Mouse (Mus musculus) midbrain, postnatal 0 days (tissue): ENCODE measurements around the gene Apon. TPM values are rescaled to one million over a fixed set of nuclear protein-coding genes. Genes with fewer than 3 reads are reported as not detected.
"Not testable (repeated sequence)": the region's sequence is repeated elsewhere in the genome, so short reads cannot be mapped to it uniquely, and the experiment has no call there.

ENCODE experiments used
- ATAC-seq: fragments of 200-750 bp; cut with Nextera tagmentation; 2 replicates; pipeline ENCODE4 v1.8.0; 2017; ENCODE audit warnings: moderate number of reproducible peaks, mild to moderate bottlenecking, moderate TSS enrichment, moderate library complexity; ENCODE audit not compliant: low FRiP score
- DNase-seq: peaks from one replicate; pipeline ENCODE4 v3.0.0-alpha.2; 2015; ENCODE audit warnings: low spot score
- H3K27ac ChIP-seq: fragments of 300-500 bp; sonication (generic); 2 replicates; pipeline ENCODE4 v1.5.1; 2014; ENCODE audit warnings: low read depth, mild to moderate bottlenecking, low read length, mixed read lengths
- H3K27me3 ChIP-seq: fragments of 300-500 bp; sonication (generic); 2 replicates; pipeline ENCODE4 v1.6.1; 2014; ENCODE audit warnings: low read length, control low read depth, mixed read lengths; ENCODE audit not compliant: insufficient read depth
- H3K36me3 ChIP-seq: fragments of 300-500 bp; sonication (generic); 2 replicates; pipeline ENCODE4 v1.6.1; 2014; ENCODE audit warnings: low read length, control low read depth, mixed read lengths; ENCODE audit not compliant: insufficient read depth
- H3K4me1 ChIP-seq: fragments of 300-500 bp; sonication (generic); 2 replicates; pipeline ENCODE4 v1.6.1; 2014; ENCODE audit warnings: mild to moderate bottlenecking, control low read depth, antibody characterized with exemption, low read length, mixed read lengths; ENCODE audit not compliant: insufficient read depth
- H3K4me2 ChIP-seq: fragments of 300-500 bp; sonication (generic); 2 replicates; pipeline ENCODE4 v1.6.1; 2014; ENCODE audit warnings: low read depth, mild to moderate bottlenecking, low read length, mixed read lengths; ENCODE audit not compliant: poor library complexity, severe bottlenecking
- H3K4me3 ChIP-seq: fragments of 300-500 bp; sonication (generic); 2 replicates; pipeline ENCODE4 v1.5.1; 2014; ENCODE audit warnings: low read depth, mild to moderate bottlenecking, low read length, moderate library complexity
- H3K9ac ChIP-seq: fragments of 300-500 bp; sonication (generic); replicated peaks from 2 replicates; pipeline ENCODE4 v1.6.1; 2014; ENCODE audit warnings: mild to moderate bottlenecking, low read length, moderate library complexity, mixed read lengths; ENCODE audit not compliant: poor library complexity, severe bottlenecking
- H3K9me3 ChIP-seq: fragments of 300-500 bp; sonication (generic); 2 replicates; pipeline ENCODE4 v1.6.1; 2016; ENCODE audit warnings: low read length, control low read depth
- CTCF ChIP-seq: IDR thresholded peaks from 2 replicates; pipeline ENCODE4 v1.5.1; 2016; ENCODE audit warnings: antibody characterized with exemption, mild to moderate bottlenecking
- WGBS: fragments of 180-500 bp; shearing (Covaris S2); extraction: QIAGEN DNeasy Blood & Tissue Kit; methylation state at CpG from one replicate; pipeline ENCODE4 v1.1.7; 2014; 5-methylcytosine and 5-hydroxymethylcytosine counted together
- polyA plus RNA-seq: library from polyadenylated mRNA; unstranded; fragments of >200 nt; fragmentation: Nextera tagmentation; extraction: Ambion mirVana; gene quantifications from 2 replicates; pipeline ENCODE4 v1.2.1, GENCODE M21; 2015
- total RNA-seq: library from RNA; depleted of rRNA; stranded (reverse); fragments of >200 nt; gene quantifications from 2 replicates; pipeline ENCODE4 v1.2.3, GENCODE M21; 2014

Gene Apon
- total and polyA plus RNA-seq, 2 experiments from 2014 or later, result not detected

DNA sequence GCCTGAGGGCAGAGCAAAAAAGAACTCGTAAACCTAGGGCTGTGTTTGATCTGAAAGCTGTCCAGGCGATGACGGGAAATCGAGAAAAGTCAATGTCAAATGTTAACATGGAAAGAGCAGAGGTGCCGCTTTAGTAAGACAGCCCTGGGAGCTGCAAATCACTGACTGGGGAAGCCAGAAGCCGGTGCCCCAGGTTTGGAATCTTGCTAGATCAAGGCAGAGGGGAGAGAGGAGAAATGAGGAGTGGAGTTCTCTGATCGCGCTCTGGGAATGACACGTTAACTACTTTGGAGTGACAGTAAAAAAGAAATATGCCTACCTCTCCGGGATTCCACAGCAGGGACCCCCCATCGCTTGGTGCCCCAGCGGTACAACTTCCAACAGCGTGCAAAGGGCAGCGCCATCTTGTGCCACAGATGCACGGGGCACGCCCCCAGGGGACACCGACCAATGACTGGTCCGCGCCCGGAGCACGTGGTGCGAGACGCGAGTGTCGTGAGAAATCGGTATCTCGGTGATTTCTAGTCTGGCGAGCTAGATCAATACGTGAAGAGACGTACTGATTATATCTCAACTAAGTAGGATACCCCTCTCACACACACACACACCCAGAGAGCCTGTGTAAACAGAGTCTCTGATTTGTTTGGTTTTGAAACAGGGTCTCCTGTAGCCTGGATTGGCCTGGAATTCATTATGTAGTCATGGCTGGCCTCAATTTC lies 42.3 kb upstream of the Apon start, which contains the start of gene Spryd4:
Spryd4 (minus strand) TSS at position 418 of the 719 bp plus-strand sequence.
- under 1% methylated on average over 30 of the region's 30 CpGs for WGBS

DNA sequence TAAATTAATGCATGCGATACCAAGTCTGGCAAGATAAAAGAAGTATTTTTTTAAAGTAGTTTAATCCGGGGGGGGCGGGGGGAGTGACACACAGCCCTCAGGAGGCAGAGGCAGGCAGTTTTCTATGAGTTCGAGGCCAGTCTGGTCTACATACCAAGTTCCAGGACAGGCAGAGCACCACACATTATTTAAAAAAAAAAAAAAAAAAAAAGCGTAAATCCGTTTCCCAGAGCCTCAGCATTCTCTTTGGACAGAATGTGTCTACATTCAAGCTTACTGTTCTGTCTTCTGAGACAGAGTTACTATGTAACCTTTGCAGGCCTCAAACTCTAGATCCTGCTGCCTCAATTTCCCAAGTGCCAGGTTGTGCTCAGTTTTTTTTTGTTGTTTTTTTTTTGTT lies 41.7 kb upstream of the Apon start:
- H3K4me2 ChIP-seq, result peak overlapping the region; percentile 70
- no peaks in the 10 kb centered on the region for H3K9me3 ChIP-seq
- ATAC-seq (no peak), DNase-seq (no peak)
- H3K4me3 ChIP-seq, result peak overlapping the region; percentile 65
- WGBS, result 46% methylated on average over 6 of the region's 6 CpGs
- peaks cover 7% of the 10 kb centered on the region; the same call in 1 of the 2 replicates for H3K4me1 ChIP-seq
- no peaks in the 10 kb centered on the region for H3K27me3 ChIP-seq
- no peak for TF ChIP-seq CTCF
- H3K27ac ChIP-seq, result peak overlapping the region; percentile 68
- peak overlapping the region; percentile 48; the same call in 1 of the 2 replicates for H3K9ac ChIP-seq
- H3K36me3 ChIP-seq, result peaks cover 4% of the 10 kb centered on the region; the same call in 1 of the 2 replicates

More for the DNA sequence above, 42.3 kb upstream of the Apon start, which contains the start of gene Spryd4:
- H3K4me1 ChIP-seq, result peaks cover 7% of the 10 kb centered on the region; the same call in 1 of the 2 replicates
- DNase-seq, result peak; percentile 95
- H3K36me3 ChIP-seq, result peaks cover 6% of the 10 kb centered on the region; the same call in 1 of the 2 replicates
- H3K9me3 ChIP-seq, result no peaks in the 10 kb centered on the region
- H3K9ac ChIP-seq, result peak within 1 kb of the TSS; percentile 68
- H3K27me3 ChIP-seq, result no peaks in the 10 kb centered on the region
- H3K4me3 ChIP-seq, result peak within 1 kb of the TSS; percentile 65
- ATAC-seq, result peak; percentile 95
- H3K27ac ChIP-seq, result peak within 1 kb of the TSS; percentile 68
- peak; percentile 64 for TF ChIP-seq CTCF
- H3K4me2 ChIP-seq, result peak within 1 kb of the TSS; percentile 70

DNA sequence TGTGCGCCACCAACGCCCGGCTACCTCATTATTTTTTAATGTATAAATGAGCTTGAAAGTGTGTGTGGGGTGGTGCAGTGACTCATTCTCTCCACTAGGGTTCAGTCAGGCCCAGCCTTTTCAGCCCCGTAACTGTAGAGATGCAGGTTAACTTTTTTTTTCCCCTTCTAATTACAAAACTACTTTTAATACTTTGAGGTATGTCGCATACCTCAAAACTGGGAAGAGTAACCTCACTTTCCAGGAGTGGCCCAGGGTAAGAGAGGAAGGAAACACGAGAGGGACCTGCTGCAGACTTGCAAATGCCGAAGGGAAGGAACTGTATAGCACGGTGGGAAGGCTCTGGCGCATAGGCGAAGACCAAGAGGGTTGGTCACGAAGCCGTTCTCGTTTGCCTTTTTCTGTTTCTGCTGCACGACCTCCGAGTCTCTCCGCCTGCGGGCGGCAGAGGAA lies 41.0 kb upstream of the Apon start:
- ATAC-seq (no peak), DNase-seq (peak; percentile 62)
- WGBS, result 1% methylated on average over 18 of the region's 18 CpGs
- Histone ChIP-seq H3K27ac (no peak overlapping the region), H3K36me3 (no peaks in the 10 kb centered on the region), H3K4me1 (peaks cover 7% of the 10 kb centered on the region; the same call in 1 of the 2 replicates), H3K4me3 (peak overlapping the region; percentile 19), H3K27me3 (no peaks in the 10 kb centered on the region), H3K9ac (no peak overlapping the region), H3K4me2 (peak overlapping the region; percentile 49), H3K9me3 (no peaks in the 10 kb centered on the region)
- TF ChIP-seq CTCF, result peak; percentile 77

DNA sequence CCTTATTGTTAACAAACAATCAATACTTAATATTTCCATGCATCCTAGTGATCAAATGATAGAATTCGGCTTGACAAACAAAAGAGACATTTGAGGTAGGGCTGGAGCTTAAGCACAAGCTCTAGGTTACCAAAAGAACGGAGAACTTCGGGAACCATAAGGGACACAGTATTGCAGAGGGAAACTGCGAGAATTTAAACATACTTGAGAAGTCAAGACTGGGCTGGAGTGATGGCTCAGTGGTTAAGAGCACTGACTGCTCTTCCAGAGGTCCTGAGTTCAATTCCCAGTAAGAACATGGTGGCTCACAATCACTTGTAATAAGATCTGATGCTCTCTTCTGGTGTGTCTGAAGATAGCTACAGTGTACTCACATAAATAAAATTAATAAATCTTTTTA lies 39.8 kb upstream of the Apon start:
- not testable (repeated sequence) for H3K27ac ChIP-seq, H3K4me1 ChIP-seq, ATAC-seq, H3K27me3 ChIP-seq, H3K9ac ChIP-seq, H3K9me3 ChIP-seq, DNase-seq, H3K36me3 ChIP-seq, H3K4me2 ChIP-seq, H3K4me3 ChIP-seq
- 94% methylated on average over 4 of the region's 4 CpGs for WGBS

DNA sequence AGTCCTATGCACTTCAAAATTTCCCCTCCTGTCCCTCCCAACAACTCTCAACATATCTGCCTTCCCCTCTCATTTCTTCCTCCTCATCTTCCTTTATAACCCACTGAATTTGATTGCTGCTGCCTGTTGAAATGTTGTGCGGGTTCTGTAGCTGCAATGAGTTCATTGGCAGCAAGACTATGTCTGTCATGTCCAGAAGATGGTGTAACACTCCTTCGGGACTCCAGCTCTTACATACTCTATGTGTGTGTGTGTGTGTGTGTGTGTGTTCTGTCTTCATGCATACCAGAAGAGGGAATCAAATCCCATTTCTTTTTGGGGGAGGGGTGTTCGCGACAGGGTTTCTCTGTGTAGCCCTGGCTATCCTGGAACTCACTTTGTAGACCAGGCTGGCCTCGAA lies 38.9 kb upstream of the Apon start:
- 84% methylated on average over 5 of the region's 5 CpGs for WGBS
- Histone ChIP-seq H3K4me3 (no peak overlapping the region), H3K36me3 (no peaks in the 10 kb centered on the region), H3K4me1 (peaks cover 7% of the 10 kb centered on the region; the same call in 1 of the 2 replicates), H3K9ac (no peak overlapping the region), H3K27me3 (no peaks in the 10 kb centered on the region), H3K4me2 (no peak overlapping the region), H3K27ac (no peak overlapping the region), H3K9me3 (no peaks in the 10 kb centered on the region)
- ATAC-seq (no peak), DNase-seq (no peak)
- TF ChIP-seq CTCF, result no peak
